Mouse (Mus musculus) brain, adult 2 months (tissue): ENCODE results near the gene Gjb3.

Experiments used
- DNase-seq: peaks from one replicate; pipeline ENCODE4 v3.0.0; 2011; ENCODE audit warnings: low read depth, low spot score

Gene Gjb3

GRCm38 (mm10) chr4:127330181-127331100 is at the start of gene Gjb3:
Gene Gjb3, minus strand, starts transcription at chr4:127330844.
- DNase-seq: peak; percentile 23

GRCm38 (mm10) chr4:127377344-127377743 is 46.7 kb upstream of the Gjb3 start:
- DNase-seq: no peak

- peak; percentile 24 for DNase-seq
Measured at GRCm38 (mm10) chr4:127375541-127376177, 45.0 kb upstream of the Gjb3 start.

- no peak for DNase-seq
Measured at GRCm38 (mm10) chr4:127374645-127375044, 44.0 kb upstream of the Gjb3 start.

- no peak for DNase-seq
Measured at GRCm38 (mm10) chr4:127373491-127373890, 42.8 kb upstream of the Gjb3 start.

GRCm38 (mm10) chr4:127371546-127371945 is 40.9 kb upstream of the Gjb3 start:
- no peak for DNase-seq

GRCm38 (mm10) chr4:127370447-127370846 is 39.8 kb upstream of the Gjb3 start:
- DNase-seq: no peak

GRCm38 (mm10) chr4:127368379-127368973 is 37.8 kb upstream of the Gjb3 start:
- peak; percentile 73 for DNase-seq

GRCm38 (mm10) chr4:127365834-127366233 is 35.2 kb upstream of the Gjb3 start:
- DNase-seq: no peak

GRCm38 (mm10) chr4:127365433-127365832 is 34.8 kb upstream of the Gjb3 start:
- DNase-seq: peak; percentile 11

- no peak for DNase-seq
Measured at GRCm38 (mm10) chr4:127364431-127364830, 33.8 kb upstream of the Gjb3 start.

GRCm38 (mm10) chr4:127363331-127363730 is 32.7 kb upstream of the Gjb3 start:
- DNase-seq: peak; percentile 19

- DNase-seq: no peak
Measured at GRCm38 (mm10) chr4:127362520-127362919, 31.9 kb upstream of the Gjb3 start.

- no peak for DNase-seq
Measured at GRCm38 (mm10) chr4:127358018-127358417, 27.4 kb upstream of the Gjb3 start, which contains the start of gene Gjb5. Gene Gjb5, minus strand, starts transcription at chr4:127358181.

GRCm38 (mm10) chr4:127354506-127355485 is 24.2 kb upstream of the Gjb3 start:
- peak; percentile 42 for DNase-seq

- DNase-seq: peak; percentile 16
Measured at GRCm38 (mm10) chr4:127353951-127354438, 23.4 kb upstream of the Gjb3 start, which contains the start of gene Gjb4. Gene Gjb4, minus strand, starts transcription at chr4:127354081.

- DNase-seq: peak; percentile 21
Measured at GRCm38 (mm10) chr4:127352594-127352993, 21.9 kb upstream of the Gjb3 start.

- DNase-seq: no peak
Measured at GRCm38 (mm10) chr4:127349560-127350300, 19.1 kb upstream of the Gjb3 start.

GRCm38 (mm10) chr4:127345000-127345399 is 14.4 kb upstream of the Gjb3 start:
- no peak for DNase-seq

- DNase-seq: no peak
Measured at GRCm38 (mm10) chr4:127341372-127341771, 10.7 kb upstream of the Gjb3 start.
